Mouse (Mus musculus) spleen, postnatal 10 days (tissue): ENCODE data around the gene Smlr1.
A peak's percentile ranks its signal among the peaks of the same experiment; 100 is the strongest.

Source experiments
- DNase-seq, 2 experiments: peaks; one replicate each; pipeline ENCODE4 v3.0.0; 2021 to 2022; ENCODE audit warnings: low spot score in 2 of 2

The Smlr1 gene

GRCm38 (mm10) chr10:25499323-25500071 lies 36.6 kb downstream of the Smlr1 start:
- no peak for DNase-seq

DNA sequence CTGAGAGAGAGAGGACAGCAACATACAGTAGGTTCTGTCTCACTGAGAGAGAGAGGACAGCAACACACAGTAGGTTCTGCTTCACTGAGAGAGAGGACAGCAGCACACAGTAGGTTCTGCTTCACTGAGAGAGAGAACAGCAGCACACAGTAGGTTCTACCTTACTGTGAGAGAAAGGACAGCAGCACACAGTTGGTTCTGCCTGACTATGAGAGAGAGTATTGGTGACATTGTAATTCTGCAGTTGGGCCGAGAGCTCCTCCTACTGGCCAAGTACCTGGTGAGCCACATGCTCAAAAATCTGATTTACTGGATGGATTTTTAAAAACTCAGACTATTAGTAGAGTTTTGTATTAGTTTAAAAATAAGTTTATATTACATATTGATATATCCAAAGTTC lies 47.6 kb downstream of the Smlr1 start:
- peak; percentile 35 to 80 for DNase-seq

DNA sequence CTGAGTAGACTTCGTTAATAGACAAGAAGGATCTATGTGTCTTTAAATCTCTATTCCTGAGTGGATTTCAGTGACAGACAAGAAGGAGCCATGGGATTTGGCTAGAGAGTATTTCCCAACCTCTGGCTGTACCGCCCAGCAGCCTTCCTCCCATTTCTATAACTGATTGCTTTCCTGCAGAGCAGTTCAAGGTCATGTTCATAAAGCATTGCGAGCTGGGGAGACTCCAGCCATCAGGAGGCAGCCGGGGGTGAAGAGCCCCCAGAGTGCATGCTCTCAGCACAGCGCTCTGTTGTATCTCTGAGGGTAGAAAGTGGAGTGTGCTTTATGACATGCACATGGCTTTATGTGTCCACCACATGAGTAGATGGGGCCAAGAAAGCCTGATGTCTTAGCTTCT lies 53.3 kb downstream of the Smlr1 start:
- no peak for DNase-seq

GRCm38 (mm10) chr10:25479716-25480115 lies 56.4 kb downstream of the Smlr1 start:
- no peak for DNase-seq
